Mouse (Mus musculus): ENCODE measurements around the gene Actr1a. TPM values are rescaled to one million over a fixed set of nuclear protein-coding genes. Genes with fewer than 3 reads are reported as not detected.

Gene Actr1a
- polyA plus RNA-seq, 1 experiment from 2014 or later, result 204 TPM

- no peaks in the 10 kb centered on the region for H3K9me3 ChIP-seq (ENCODE audit: control insufficient read depth, low read length)
- peaks cover 20% of the 10 kb centered on the region for H3K4me1 ChIP-seq (replicated peaks; ENCODE audit: control insufficient read depth, insufficient read depth, low read length)
- H3K9ac ChIP-seq (ENCODE audit: low read length), result no peak overlapping the region
- no peak overlapping the region for H3K27ac ChIP-seq (ENCODE audit: low read depth, low read length)
- H3K4me3 ChIP-seq (ENCODE audit: low read depth, low read length), result no peak overlapping the region
- DNase-seq (ENCODE audit: low spot score) (no peak), ATAC-seq (replicated peaks; ENCODE audit: low FRiP score) (no peak)
- 91% methylated on average over 12 of the region's 12 CpGs for WGBS
- peaks cover 2% of the 10 kb centered on the region; the same call in 1 of the 2 replicates for H3K36me3 ChIP-seq (ENCODE audit: control insufficient read depth, insufficient read depth, low read length)
- no peak overlapping the region for H3K4me2 ChIP-seq (ENCODE audit: low read depth, low read length, severe bottlenecking)
- peaks cover 4% of the 10 kb centered on the region; the same call in 1 of the 2 replicates for H3K27me3 ChIP-seq (ENCODE audit: control insufficient read depth, insufficient read depth, low read length)
Measured at GRCm38 (mm10) chr19:46330696-46331095, 64.9 kb downstream of the Actr1a start.

GRCm38 (mm10) chr19:46329951-46330350 lies 65.6 kb downstream of the Actr1a start:
- Histone ChIP-seq H3K27ac (ENCODE audit: low read depth, low read length) (no peak overlapping the region), H3K27me3 (ENCODE audit: control insufficient read depth, insufficient read depth, low read length) (peaks cover 9% of the 10 kb centered on the region; the same call in 1 of the 2 replicates), H3K4me2 (ENCODE audit: low read depth, low read length, severe bottlenecking) (0 out of 2 replicates have a peak overlapping the region, but pooled peaks have one; percentile 18), H3K4me3 (ENCODE audit: low read depth, low read length) (no peak overlapping the region), H3K9me3 (ENCODE audit: control insufficient read depth, low read length) (no peaks in the 10 kb centered on the region), H3K4me1 (replicated peaks; ENCODE audit: control insufficient read depth, insufficient read depth, low read length) (peaks cover 20% of the 10 kb centered on the region), H3K36me3 (ENCODE audit: control insufficient read depth, insufficient read depth, low read length) (peaks cover 2% of the 10 kb centered on the region; the same call in 1 of the 2 replicates), H3K9ac (ENCODE audit: low read length) (no peak overlapping the region)
- peak; percentile 32; the same call in 1 of the 2 replicates for ATAC-seq (replicated peaks; ENCODE audit: low FRiP score)
- 4% methylated on average over 16 of the region's 16 CpGs for WGBS
- peak; percentile 85 for DNase-seq (ENCODE audit: low spot score)

- H3K9me3 ChIP-seq (ENCODE audit: control insufficient read depth, low read length), result no peaks in the 10 kb centered on the region
- peaks cover 2% of the 10 kb centered on the region; the same call in 1 of the 2 replicates for H3K36me3 ChIP-seq (ENCODE audit: control insufficient read depth, insufficient read depth, low read length)
- peaks cover 13% of the 10 kb centered on the region for H3K27me3 ChIP-seq (ENCODE audit: control insufficient read depth, insufficient read depth, low read length)
- ATAC-seq (replicated peaks; ENCODE audit: low FRiP score), result peak; percentile 10
- peak overlapping the region; percentile 100 for H3K4me2 ChIP-seq (ENCODE audit: low read depth, low read length, severe bottlenecking)
- peak overlapping the region; percentile 75 for H3K9ac ChIP-seq (ENCODE audit: low read length)
- no peak for DNase-seq (ENCODE audit: low spot score)
- H3K27ac ChIP-seq (ENCODE audit: low read depth, low read length), result peak overlapping the region; percentile 89
- H3K4me3 ChIP-seq (ENCODE audit: low read depth, low read length), result peak overlapping the region; percentile 63
- peaks cover 20% of the 10 kb centered on the region for H3K4me1 ChIP-seq (replicated peaks; ENCODE audit: control insufficient read depth, insufficient read depth, low read length)
- WGBS, result 1% methylated on average over 54 of the region's 54 CpGs
Measured at GRCm38 (mm10) chr19:46329031-46329641, 66.4 kb downstream of the Actr1a start.

GRCm38 (mm10) chr19:46328081-46329030 lies 67.2 kb downstream of the Actr1a start, which contains the start of gene Fbxl15:
Gene Fbxl15, plus strand, starts transcription at chr19:46328184.
- Histone ChIP-seq H3K9ac (ENCODE audit: low read length) (peak within 1 kb of the TSS; percentile 75), H3K27ac (ENCODE audit: low read depth, low read length) (peak within 1 kb of the TSS; percentile 89), H3K27me3 (ENCODE audit: control insufficient read depth, insufficient read depth, low read length) (peaks cover 13% of the 10 kb centered on the region), H3K4me1 (replicated peaks; ENCODE audit: control insufficient read depth, insufficient read depth, low read length) (peaks cover 20% of the 10 kb centered on the region), H3K9me3 (ENCODE audit: control insufficient read depth, low read length) (no peaks in the 10 kb centered on the region), H3K4me2 (ENCODE audit: low read depth, low read length, severe bottlenecking) (peak within 1 kb of the TSS; percentile 100), H3K4me3 (ENCODE audit: low read depth, low read length) (peak within 1 kb of the TSS; percentile 63), H3K36me3 (ENCODE audit: control insufficient read depth, insufficient read depth, low read length) (peaks cover 2% of the 10 kb centered on the region; the same call in 1 of the 2 replicates)
- DNase-seq (ENCODE audit: low spot score) (peak; percentile 97), ATAC-seq (replicated peaks; ENCODE audit: low FRiP score) (peak; percentile 85)
- under 1% methylated on average over 81 of the region's 81 CpGs for WGBS

- ATAC-seq (replicated peaks; ENCODE audit: low FRiP score) (peak; percentile 3; the same call in 1 of the 2 replicates), DNase-seq (ENCODE audit: low spot score) (no peak)
- WGBS, result 36% methylated on average over 14 of the region's 14 CpGs
- Histone ChIP-seq H3K9ac (ENCODE audit: low read length) (peak overlapping the region; percentile 40; the same call in 1 of the 2 replicates), H3K4me3 (ENCODE audit: low read depth, low read length) (peak overlapping the region; percentile 63), H3K27ac (ENCODE audit: low read depth, low read length) (peak overlapping the region; percentile 89; the same call in 1 of the 2 replicates), H3K9me3 (ENCODE audit: control insufficient read depth, low read length) (no peaks in the 10 kb centered on the region), H3K4me1 (replicated peaks; ENCODE audit: control insufficient read depth, insufficient read depth, low read length) (peaks cover 18% of the 10 kb centered on the region), H3K27me3 (ENCODE audit: control insufficient read depth, insufficient read depth, low read length) (peaks cover 15% of the 10 kb centered on the region), H3K36me3 (ENCODE audit: control insufficient read depth, insufficient read depth, low read length) (peaks cover 2% of the 10 kb centered on the region; the same call in 1 of the 2 replicates), H3K4me2 (ENCODE audit: low read depth, low read length, severe bottlenecking) (peak overlapping the region; percentile 100)
Measured at GRCm38 (mm10) chr19:46327531-46328064, 68.0 kb downstream of the Actr1a start.

MicroRNAs encoded within 50 kb of the gene (microRNA counts, 519-probe panel; counts per million panel counts)
- microRNA mmu-miR-146b, result 31.2 counts per million

Small RNA genes lying within 50 kb of the gene (microRNA-seq; reads per million reads assigned to microRNA genes)
- gene Mir146b (ENCODE audit: insufficient number of aligned reads), result not detected

Other genes starting within 250 kb of the Actr1a start
- gene Pitx3, start 247.4 kb downstream of the Actr1a start, polyA plus RNA-seq (2014; fragmentation: Nextera tagmentation; extraction: Ambion mirVana), result not detected in 2 replicates
- 49.0 and 51.4 TPM in 2 replicates for gene Gbf1, start 243.2 kb downstream of the Actr1a start, polyA plus RNA-seq (2014; fragmentation: Nextera tagmentation; extraction: Ambion mirVana)
- gene Nfkb2, start 91.4 kb downstream of the Actr1a start, polyA plus RNA-seq (2014; fragmentation: Nextera tagmentation; extraction: Ambion mirVana), result 4.1 and 4.2 TPM in 2 replicates
- 10.7 and 11.3 TPM in 2 replicates for gene Psd, start 68.6 kb downstream of the Actr1a start, polyA plus RNA-seq (2014; fragmentation: Nextera tagmentation; extraction: Ambion mirVana)
- gene Fbxl15, start 67.6 kb downstream of the Actr1a start, polyA plus RNA-seq (2014; fragmentation: Nextera tagmentation; extraction: Ambion mirVana), result 22.5 and 25.8 TPM in 2 replicates
- gene Cuedc2, start 57.0 kb downstream of the Actr1a start, polyA plus RNA-seq (2014; fragmentation: Nextera tagmentation; extraction: Ambion mirVana), result 217 and 242 TPM in 2 replicates
- gene Mfsd13a, start 54.6 kb downstream of the Actr1a start, polyA plus RNA-seq (2014; fragmentation: Nextera tagmentation; extraction: Ambion mirVana), result 7.9 and 8.6 TPM in 2 replicates
- gene 2310034G01Rik, start 45.4 kb downstream of the Actr1a start, polyA plus RNA-seq (2014; fragmentation: Nextera tagmentation; extraction: Ambion mirVana), result 1.3 and 2.7 TPM in 2 replicates
- gene Sufu, start 1.1 kb upstream of the Actr1a start, polyA plus RNA-seq (2014; fragmentation: Nextera tagmentation; extraction: Ambion mirVana), result 48.3 and 48.6 TPM in 2 replicates
- gene Trim8, start 106.0 kb upstream of the Actr1a start, polyA plus RNA-seq (2014; fragmentation: Nextera tagmentation; extraction: Ambion mirVana), result 30.7 and 39.5 TPM in 2 replicates
- gene Arl3, start 177.4 kb upstream of the Actr1a start, polyA plus RNA-seq (2014; fragmentation: Nextera tagmentation; extraction: Ambion mirVana), result 152 and 154 TPM in 2 replicates
- 10.9 and 14.6 TPM in 2 replicates for gene Sfxn2, start 177.6 kb upstream of the Actr1a start, polyA plus RNA-seq (2014; fragmentation: Nextera tagmentation; extraction: Ambion mirVana)
- gene Wbp1l, start 203.3 kb upstream of the Actr1a start, polyA plus RNA-seq (2014; fragmentation: Nextera tagmentation; extraction: Ambion mirVana), result 41.3 and 41.4 TPM in 2 replicates